13 mouse cellular contexts compared by ENCODE assay signal in the genomic region with DNA sequence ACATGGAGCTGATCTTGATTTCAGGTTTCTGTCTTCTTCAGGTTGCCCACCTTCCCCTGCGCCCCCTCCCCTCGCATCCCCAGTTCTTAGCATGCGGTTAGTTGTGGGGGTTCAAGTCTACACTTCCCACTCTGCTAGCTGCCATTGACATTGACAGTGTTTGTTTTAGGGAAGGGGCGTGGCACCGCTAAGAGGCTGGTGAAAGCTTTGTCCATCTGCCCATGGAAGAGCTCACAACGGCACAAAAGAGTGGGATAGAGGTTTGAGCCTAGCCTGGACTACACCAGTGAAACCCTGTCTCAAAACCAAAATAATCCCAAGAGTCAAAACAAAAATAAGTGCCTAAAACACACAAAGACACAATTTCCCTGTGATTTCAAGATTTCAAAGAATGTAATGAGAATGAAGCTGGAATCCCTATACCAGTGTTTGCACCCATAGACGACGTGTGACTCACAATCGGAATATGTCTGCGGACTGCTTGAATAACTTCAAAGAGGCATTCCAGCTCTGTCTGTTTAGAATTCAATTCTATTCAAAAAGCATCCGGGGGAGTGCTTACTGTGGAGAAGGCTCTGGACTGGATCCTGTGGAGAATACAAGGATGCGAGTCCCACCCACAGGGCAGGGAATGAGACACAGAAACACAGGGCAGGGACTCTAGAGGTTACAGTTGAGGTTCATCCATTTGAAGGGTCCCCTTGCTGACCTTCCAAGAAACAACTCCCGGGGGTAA.
DNase-seq lines count a peak whose midpoint lies in the region; ATAC-seq and TF ChIP-seq lines count a peak whose summit lies in the region.
"Had no signal": no experiment of that assay in that cellular context is flagged by ENCODE, and none has a peak within 500 bp of the region (broad histone marks: within the 10 kb centered on the region; RNA-seq: fewer than 3 reads in every experiment).

No protein-coding gene starts in this region.

- H3K4me1 ChIP-seq in forebrain, postnatal 0 days (ENCODE audit: insufficient read depth), result 0 out of 2 replicates have a peak, but pooled peaks cover 3% of the 10 kb centered on the region
- peaks cover 13% of the 10 kb centered on the region for H3K4me1 ChIP-seq in midbrain, embryonic 11.5 days (ENCODE audit: control insufficient read depth, insufficient read depth, low read length)
- H3K4me1 ChIP-seq in thymus, adult 2 months (replicated peaks; ENCODE audit: control insufficient read depth, insufficient read depth, low read length), result no peaks in the 10 kb centered on the region
- 0 out of 2 replicates have a peak, but pooled peaks cover 6% of the 10 kb centered on the region for H3K4me1 ChIP-seq in limb, embryonic 10.5 days
- H3K4me1 ChIP-seq: limb, embryonic 12.5 days had no signal

- peak overlapping the region; percentile 15; the same call in 1 of the 2 replicates for H3K27ac ChIP-seq in forebrain, postnatal 0 days (ENCODE audit: low read depth, low read length)
- no peak overlapping the region for H3K27ac ChIP-seq in midbrain, embryonic 11.5 days (ENCODE audit: low read depth, low read length)
- H3K27ac ChIP-seq in thymus, adult 2 months (ENCODE audit: control insufficient read depth, insufficient read depth, low read length), result no peak overlapping the region
- H3K27ac ChIP-seq in limb, embryonic 10.5 days, result no peak overlapping the region
- H3K27ac ChIP-seq: limb, embryonic 12.5 days had no signal

- peak; percentile 73 for ATAC-seq in forebrain, postnatal 0 days
- 0 out of 2 replicates have a peak, but pooled peaks have one; percentile 48 for ATAC-seq in midbrain, embryonic 11.5 days (ENCODE audit: low FRiP score)

- H3K9ac ChIP-seq in forebrain, postnatal 0 days, result no peak overlapping the region
- no peak overlapping the region for H3K9ac ChIP-seq in midbrain, embryonic 11.5 days (ENCODE audit: low read length)
- H3K9ac ChIP-seq: limb, embryonic 12.5 days had no signal

- no peak overlapping the region for H3K4me3 ChIP-seq in forebrain, postnatal 0 days (ENCODE audit: low read depth, low read length)
- no peak overlapping the region for H3K4me3 ChIP-seq in midbrain, embryonic 11.5 days (ENCODE audit: low read depth, low read length)
- no peak overlapping the region for H3K4me3 ChIP-seq in thymus, adult 2 months (ENCODE audit: control insufficient read depth, insufficient read depth, low read length)
- H3K4me3 ChIP-seq in limb, embryonic 10.5 days, result no peak overlapping the region
- H3K4me3 ChIP-seq: limb, embryonic 12.5 days had no signal

- no peak overlapping the region for H3K4me2 ChIP-seq in forebrain, postnatal 0 days (ENCODE audit: low read depth)
- no peak overlapping the region for H3K4me2 ChIP-seq in midbrain, embryonic 11.5 days
- H3K4me2 ChIP-seq: limb, embryonic 12.5 days had no signal

- DNase-seq in embryo, embryonic 10.5 days (ENCODE audit: low spot score), result peak; percentile 10
- no peak for DNase-seq in embryo, embryonic 9.5 days (ENCODE audit: extremely low spot score)
- DNase-seq in Muller cell, postnatal 12 days (ENCODE audit: inconsistent ontology term), result peak; percentile 95
- DNase-seq in forebrain, postnatal 0 days, result no peak
- DNase-seq in midbrain, embryonic 11.5 days (ENCODE audit: low spot score, missing footprints), result peak; percentile 88
- DNase-seq in thymus, adult 2 months, result no peak
- no peak for DNase-seq in cerebellum, postnatal 36 days
- DNase-seq in limb, embryonic 10.5 days (ENCODE audit: low spot score), result no peak
- DNase-seq: gastrocnemius, postnatal 36 days; heart, postnatal 36 days; kidney, postnatal 25 days; lung, postnatal 14 days had no signal

- H3K36me3 ChIP-seq in forebrain, postnatal 0 days (ENCODE audit: insufficient read depth), result no peaks in the 10 kb centered on the region
- H3K36me3 ChIP-seq in midbrain, embryonic 11.5 days (ENCODE audit: control insufficient read depth, insufficient read depth, low read length), result no peaks in the 10 kb centered on the region
- no peaks in the 10 kb centered on the region for H3K36me3 ChIP-seq in thymus, adult 2 months (ENCODE audit: control insufficient read depth, insufficient read depth, low read length)
- no peaks in the 10 kb centered on the region for H3K36me3 ChIP-seq in limb, embryonic 10.5 days
- H3K36me3 ChIP-seq: limb, embryonic 12.5 days had no signal

- H3K27me3 ChIP-seq in forebrain, postnatal 0 days (ENCODE audit: insufficient read depth, low read length), result no peaks in the 10 kb centered on the region
- no peaks in the 10 kb centered on the region for H3K27me3 ChIP-seq in midbrain, embryonic 11.5 days (ENCODE audit: control insufficient read depth, insufficient read depth, low read length)
- no peaks in the 10 kb centered on the region for H3K27me3 ChIP-seq in thymus, adult 2 months (ENCODE audit: control insufficient read depth, insufficient read depth, low read length)
- H3K27me3 ChIP-seq in limb, embryonic 10.5 days (ENCODE audit: low read depth, poor library complexity, severe bottlenecking), result peaks cover 23% of the 10 kb centered on the region

- H3K9me3 ChIP-seq in forebrain, postnatal 0 days (ENCODE audit: low read length), result no peaks in the 10 kb centered on the region
- H3K9me3 ChIP-seq in midbrain, embryonic 11.5 days (ENCODE audit: control insufficient read depth, low read length), result no peaks in the 10 kb centered on the region
- H3K9me3 ChIP-seq in limb, embryonic 10.5 days (replicated peaks), result no peaks in the 10 kb centered on the region
- H3K9me3 ChIP-seq: limb, embryonic 12.5 days had no signal

- no peak for TF ChIP-seq POLR2A in thymus, adult 2 months (IDR thresholded peaks at IDR 0.05; ENCODE audit: control insufficient read depth, extremely low read depth, insufficient read depth, low read length, poor library complexity)

- no peak for TF ChIP-seq CTCF in forebrain, postnatal 0 days (IDR thresholded peaks at IDR 0.05; ENCODE audit: low read depth)
- TF ChIP-seq CTCF in thymus, adult 2 months (IDR thresholded peaks at IDR 0.05; ENCODE audit: borderline replicate concordance, control insufficient read depth, extremely low read depth, insufficient read depth, low read length, poor library complexity), result no peak

- 30% methylated on average over 13 of the region's 13 CpGs for WGBS in forebrain, postnatal 0 days
- 40% methylated on average over 13 of the region's 13 CpGs for WGBS in midbrain, embryonic 11.5 days
- 79% methylated on average over 13 of the region's 13 CpGs for WGBS in thymus, adult 2 months
- 80% methylated on average over 13 of the region's 13 CpGs for WGBS in limb, embryonic 10.5 days

Comparison
In these comparisons a context has a peak if more than half of its experiments do, and no peak if none do; other contexts are left out.
1. DNase-seq: peak in embryo, embryonic 10.5 days (single experiment), Muller cell, postnatal 12 days (single experiment) and midbrain, embryonic 11.5 days (single experiment); none in embryo, embryonic 9.5 days (single experiment), forebrain, postnatal 0 days (single experiment), thymus, adult 2 months (single experiment), cerebellum, postnatal 36 days (0 of 2) and limb, embryonic 10.5 days (single experiment).